Mouse (Mus musculus) hematopoietic stem cell, adult 5-6 weeks (primary cell): ENCODE data around the gene Ablim1. TPM values are rescaled to one million over a fixed set of nuclear protein-coding genes. Genes with fewer than 3 reads are reported as not detected.

ENCODE experiments used
- ATAC-seq, 2 experiments: fragments of 125-278 bp in 1 of 2; replicated peaks in 1 of 2; 2 replicates each; pipeline ENCODE4 v1.8.0; 2016 to 2017; ENCODE audit warnings: inconsistent platforms in 2 of 2, mild to moderate bottlenecking in 2 of 2, moderate number of reproducible peaks in 2 of 2, low read depth in 1 of 2, moderate TSS enrichment in 1 of 2; ENCODE audit not compliant: low FRiP score in 2 of 2, poor library complexity in 2 of 2, severe bottlenecking in 2 of 2, insufficient read depth in 1 of 2, low TSS enrichment in 1 of 2
- total RNA-seq: library from RNA; stranded (forward); fragments of 172-1452, 232-1000 nt; gene quantifications from 2 replicates; pipeline ENCODE4 v1.2.3, GENCODE M21; 2017

The Ablim1 gene
- total RNA-seq, 1 experiment from 2014 or later: 46.1 TPM

DNA sequence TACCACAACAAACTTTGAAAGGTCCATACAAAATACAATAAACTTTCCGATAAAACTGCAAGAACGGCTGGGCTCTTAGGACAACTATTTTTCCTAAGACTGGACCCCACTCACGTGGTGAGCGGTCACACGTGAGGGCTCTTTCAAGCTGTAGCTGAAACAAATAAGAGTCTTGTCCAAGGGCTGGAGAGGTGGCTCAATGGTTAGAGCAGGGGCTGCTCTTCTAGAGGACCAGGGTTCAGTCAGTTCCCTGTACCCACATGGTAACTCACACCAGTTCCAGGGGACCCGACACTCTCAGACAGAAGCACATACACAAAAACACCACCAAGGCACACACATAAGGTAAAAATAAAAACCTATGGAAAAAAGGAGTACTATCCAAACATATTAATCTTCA, 197.0 kb downstream of the Ablim1 start:
- no peak for ATAC-seq

DNA sequence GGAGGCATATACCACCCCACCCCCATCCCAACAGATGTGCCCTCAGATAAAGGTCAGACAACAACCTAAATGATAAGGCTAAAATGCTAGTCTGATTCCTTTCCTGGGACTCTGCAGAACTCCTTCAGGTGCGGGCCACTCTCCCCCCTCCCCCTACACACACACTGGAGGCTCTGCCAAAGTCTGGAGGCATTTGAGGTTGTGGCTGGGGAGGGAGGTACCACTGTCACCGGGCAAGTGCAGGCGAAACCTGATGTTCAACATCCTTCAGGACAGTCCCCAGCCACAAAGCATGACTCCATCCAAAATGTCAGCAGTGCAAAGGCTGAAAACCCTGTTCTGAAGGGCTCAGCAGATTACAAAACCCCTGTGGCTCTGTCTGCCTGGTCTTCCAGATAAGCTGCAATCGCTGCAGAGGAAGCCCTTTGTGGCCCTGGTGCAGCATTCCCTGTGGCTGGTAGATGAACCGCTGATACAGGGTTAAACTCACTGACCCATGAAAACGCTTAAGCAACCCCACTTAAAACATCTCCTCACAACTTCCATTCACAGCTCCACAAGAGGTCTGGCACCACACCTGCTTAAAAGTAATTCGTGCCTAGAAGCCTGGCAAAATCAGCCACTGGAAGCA, 197.7 kb downstream of the Ablim1 start:
- ATAC-seq: peak; percentile 51 to 55

GRCm38 (mm10) chr19:57115670-57116069, 199.0 kb downstream of the Ablim1 start:
- no peak for ATAC-seq

GRCm38 (mm10) chr19:57114951-57115350, 199.8 kb downstream of the Ablim1 start:
- ATAC-seq: no peak

DNA sequence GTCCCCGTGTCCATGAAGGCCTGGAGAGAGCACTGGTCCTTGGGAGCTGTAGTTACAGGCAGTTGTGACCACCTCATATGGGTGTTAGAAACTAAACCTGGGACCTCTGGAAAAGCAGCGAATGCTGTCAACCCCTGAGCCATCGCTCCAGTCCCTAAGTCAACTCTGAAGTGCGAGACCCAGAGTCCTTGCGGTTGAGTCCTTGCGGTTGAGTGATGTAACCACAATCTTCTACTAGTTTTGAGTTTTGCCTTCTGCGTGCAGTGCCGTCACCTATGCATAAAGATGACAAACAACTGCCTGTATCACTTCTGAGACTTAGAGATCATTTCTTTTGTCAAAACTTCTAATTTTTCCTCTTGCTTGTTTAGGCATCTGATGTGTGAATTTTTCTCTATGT, 200.7 kb downstream of the Ablim1 start:
- ATAC-seq: no peak

DNA sequence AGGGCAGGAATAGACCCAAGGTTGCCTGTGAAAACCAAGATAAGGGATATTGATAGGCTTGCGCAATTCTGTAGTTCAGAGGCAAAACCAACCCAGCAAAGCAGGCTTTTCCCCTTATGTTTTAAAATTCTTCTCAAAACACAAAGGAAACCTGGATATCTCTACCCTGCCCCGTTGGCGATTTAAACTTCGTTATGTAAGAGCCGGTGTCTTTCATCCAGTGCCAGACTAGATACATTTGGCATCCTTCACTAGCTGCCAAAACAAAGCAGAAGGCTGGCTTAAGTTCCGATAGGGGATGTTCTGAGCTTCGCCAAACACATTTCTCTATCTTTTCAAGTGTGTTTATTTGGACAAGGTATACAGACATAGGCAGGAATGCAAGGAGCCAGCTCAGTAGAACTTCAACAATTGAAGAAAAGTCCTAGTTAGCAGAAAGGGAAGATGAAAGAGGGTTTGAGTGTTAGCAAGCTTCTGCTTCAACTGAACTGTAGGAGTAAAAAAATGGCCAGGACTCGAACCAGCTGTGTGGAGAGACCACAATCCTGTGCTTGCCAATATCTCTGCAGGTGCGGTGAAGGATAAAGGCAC, 201.8 kb downstream of the Ablim1 start:
- peak in 1 of 2 experiments; percentile 57; a peak in 3 of 4 replicates for ATAC-seq

DNA sequence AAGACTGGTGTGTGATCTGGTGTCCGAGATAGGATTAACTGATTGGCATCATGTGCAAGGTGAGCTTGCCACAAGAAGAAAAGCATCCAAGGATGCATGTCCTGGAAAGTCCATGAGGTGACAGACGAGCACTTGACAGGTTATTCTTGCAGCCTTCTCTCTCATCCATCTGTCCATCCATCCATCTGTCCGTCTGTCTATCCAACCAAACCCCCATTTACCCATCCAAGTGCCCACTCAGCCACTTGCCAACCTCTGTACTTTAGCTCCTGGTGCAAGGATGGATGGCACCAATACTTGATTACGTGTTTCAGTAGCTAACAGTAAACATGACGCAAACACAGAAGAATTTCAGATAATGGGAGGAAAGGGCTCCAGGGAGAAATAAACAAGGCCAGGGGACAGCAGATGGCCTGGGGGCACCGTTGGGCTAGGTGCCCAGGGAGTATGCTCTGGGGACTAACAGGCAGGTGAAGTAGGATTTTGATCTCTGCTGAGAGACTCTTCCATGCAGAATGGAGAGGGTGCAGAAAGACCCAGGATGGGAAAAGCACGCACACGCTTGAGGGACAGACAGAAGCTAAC, 202.4 kb downstream of the Ablim1 start:
- ATAC-seq: 0 out of 4 replicates have a peak, but pooled peaks of 1 of the 2 experiments have one; percentile 3

GRCm38 (mm10) chr19:57111301-57111700, 203.4 kb downstream of the Ablim1 start:
- no peak for ATAC-seq

- no peak for ATAC-seq
Observed at GRCm38 (mm10) chr19:57109620-57110019, 205.1 kb downstream of the Ablim1 start.

- no peak for ATAC-seq
Observed at GRCm38 (mm10) chr19:57106513-57106912, 208.2 kb downstream of the Ablim1 start.

DNA sequence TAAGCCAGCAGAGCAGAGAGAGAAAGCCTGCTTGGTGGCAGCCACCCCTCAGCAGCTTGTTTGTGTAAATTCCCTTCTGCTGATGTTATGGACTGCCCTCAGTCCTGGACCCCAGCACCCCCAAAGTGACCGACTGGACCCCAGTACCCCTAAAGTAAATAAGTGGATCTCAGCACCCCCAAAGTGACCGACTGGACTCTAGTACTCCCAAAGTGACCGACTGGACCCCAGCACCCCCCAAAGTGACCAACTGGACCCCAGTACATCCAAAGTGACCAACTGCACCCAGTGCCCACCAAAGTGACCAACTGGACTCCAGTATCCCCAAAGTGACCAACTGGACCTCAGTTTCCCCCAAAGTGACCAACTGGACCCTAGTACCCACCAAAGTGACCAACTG, 208.7 kb downstream of the Ablim1 start:
- no peak for ATAC-seq

- ATAC-seq: no peak
Observed at GRCm38 (mm10) chr19:57105156-57105555, 209.6 kb downstream of the Ablim1 start.

DNA sequence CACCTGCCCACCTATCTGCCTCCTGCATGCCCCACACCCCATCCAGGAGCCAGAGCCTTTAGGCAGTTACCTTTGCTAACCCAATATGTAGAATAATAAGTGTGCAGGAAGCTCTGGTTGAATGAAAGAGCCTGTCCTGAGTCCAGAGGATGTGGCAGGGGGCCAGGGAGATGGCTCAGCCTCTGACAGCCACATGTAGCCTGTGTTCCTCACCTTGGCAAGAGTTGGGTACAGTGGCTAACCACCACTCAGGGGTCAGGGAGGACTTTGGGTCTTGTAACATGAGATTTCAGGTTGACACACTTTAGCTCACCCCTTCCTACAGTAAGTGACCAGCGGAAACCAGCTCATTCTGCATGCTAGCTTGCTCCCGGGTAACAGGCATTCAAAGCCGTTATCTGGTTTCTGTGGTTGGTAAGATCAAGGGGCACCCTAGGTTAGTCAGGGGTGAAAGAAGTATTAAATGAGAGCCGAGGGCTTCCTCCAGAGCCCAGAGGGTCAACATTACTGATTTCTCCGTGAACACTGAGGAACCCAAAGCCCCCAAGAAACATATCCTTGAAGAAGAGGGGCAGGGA, 210.5 kb downstream of the Ablim1 start:
- ATAC-seq: peak in 1 of 2 experiments; percentile 19; a peak in 1 of 4 replicates

DNA sequence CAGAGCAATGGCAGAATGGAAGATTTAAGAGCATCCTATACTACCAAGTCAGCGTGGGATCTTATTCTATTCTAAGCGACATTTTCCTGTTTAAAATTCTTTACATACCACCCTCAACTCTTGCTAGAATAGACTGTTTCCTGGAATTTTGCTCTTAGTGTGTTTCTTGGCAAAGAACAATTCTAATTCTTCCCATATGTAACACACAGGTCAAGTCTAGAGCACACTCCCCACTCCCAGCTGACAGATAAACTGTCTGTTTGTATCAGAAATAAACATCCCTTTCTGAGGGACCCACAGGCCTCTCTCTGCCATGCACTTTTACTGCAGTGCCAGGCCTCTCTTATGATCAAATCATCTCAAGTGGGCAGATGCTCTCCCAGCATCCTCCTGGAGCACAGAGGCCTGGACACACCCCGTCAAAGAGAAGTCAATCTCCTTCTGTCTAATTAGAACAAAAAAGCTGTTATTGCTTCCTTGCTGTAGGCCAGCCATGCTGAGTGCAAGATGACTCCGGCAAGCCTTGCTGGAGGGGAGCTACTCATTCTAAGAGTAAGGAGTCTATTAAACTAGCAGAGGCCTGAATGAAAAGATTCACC, 211.3 kb downstream of the Ablim1 start:
- ATAC-seq: no peak

DNA sequence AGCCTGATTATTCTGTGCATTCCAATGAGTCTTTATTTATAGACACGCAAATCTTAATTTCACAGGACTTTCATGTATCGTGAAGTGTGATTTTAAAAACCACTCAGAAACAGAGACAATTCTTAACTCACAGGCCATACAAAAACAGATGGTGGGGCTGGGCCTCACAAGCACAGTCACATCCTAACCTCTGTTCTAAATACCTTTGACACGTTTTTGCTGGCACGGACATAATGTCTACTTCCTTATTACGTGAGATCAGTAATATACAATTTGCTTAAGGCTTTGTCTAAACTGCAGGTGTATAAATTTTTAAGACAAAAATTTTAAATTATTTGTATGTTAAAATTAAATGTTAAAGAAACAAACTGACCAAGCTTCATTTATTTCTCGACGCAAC, 212.7 kb downstream of the Ablim1 start:
- ATAC-seq: no peak

DNA sequence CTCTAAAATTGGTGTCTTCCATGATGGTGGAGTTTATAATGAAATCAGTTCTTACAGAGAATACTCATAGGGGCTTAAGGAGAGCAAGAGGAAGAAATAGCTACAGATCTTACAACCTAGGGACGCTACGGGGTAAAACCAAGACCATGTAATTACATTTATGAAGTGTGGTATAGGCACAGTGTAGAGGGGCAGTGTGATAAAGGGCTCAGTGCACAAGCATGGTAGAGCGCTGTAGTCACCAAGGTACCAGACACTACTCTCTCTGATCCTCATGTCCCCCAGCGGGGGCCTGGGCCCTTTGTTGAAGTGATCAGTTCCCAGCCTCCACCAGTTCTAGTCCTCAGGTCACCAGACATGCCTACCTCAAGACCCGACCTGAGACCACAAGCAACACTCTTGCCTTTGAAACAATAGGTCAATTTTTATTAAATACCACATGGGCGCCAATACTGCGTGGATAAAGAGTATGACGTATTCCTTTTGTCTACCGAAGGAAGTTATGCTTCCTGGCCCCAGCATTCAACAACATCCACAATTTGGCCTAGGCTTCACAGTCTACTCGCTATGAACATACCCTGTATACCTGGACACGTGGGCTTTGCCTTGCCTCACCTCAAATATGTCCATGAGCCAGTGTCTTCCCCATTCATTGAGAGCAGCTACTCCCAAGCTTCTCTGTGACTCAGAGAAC, 213.8 kb downstream of the Ablim1 start:
- no peak for ATAC-seq

DNA sequence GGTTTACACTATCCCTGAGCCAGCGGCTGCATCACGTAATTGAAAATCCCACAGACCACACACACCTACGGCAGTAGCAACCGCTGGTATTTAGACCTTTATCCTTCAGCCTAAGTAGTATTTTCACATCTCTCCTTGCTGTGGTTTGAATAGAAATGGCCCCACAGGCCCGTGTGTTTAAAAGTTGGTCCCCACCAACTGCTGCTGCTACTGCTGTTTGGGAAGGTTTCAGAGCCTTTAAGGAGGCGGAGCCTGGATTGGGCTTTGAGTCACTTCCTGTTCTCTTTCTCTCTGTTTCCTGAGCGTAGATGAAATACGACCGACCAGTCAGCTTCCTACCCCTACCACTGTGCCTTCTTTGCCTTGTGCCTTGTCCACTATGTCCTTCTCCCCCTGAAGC, 214.7 kb downstream of the Ablim1 start:
- ATAC-seq: peak; percentile 36 to 37; a peak in 1 of 4 replicates

- ATAC-seq: no peak
Observed at GRCm38 (mm10) chr19:57099094-57099357, 215.7 kb downstream of the Ablim1 start.
